Mouse (Mus musculus) G1E (cell line): Measurements from ENCODE around the gene Rcor1. TPM values are rescaled to one million over a fixed set of nuclear protein-coding genes. Genes with fewer than 3 reads are reported as not detected.

Experiments used
- ATAC-seq: 2 replicates; pipeline ENCODE4 v1.8.0; 2016; ENCODE audit warnings: mild to moderate bottlenecking; ENCODE audit not compliant: insufficient number of reproducible peaks, poor library complexity, low FRiP score, severe bottlenecking; ENCODE audit errors: extremely low read depth
- DNase-seq: peaks from one replicate; pipeline ENCODE4 v3.0.0; 2012; ENCODE audit warnings: low spot score
- H3K27me3 ChIP-seq: 2 replicates; pipeline ENCODE4 v1.6.1; 2012; ENCODE audit warnings: mild to moderate bottlenecking, low read length, inconsistent platforms; ENCODE audit not compliant: insufficient read depth
- H3K36me3 ChIP-seq: replicated peaks from 2 replicates; pipeline ENCODE3; 2012; ENCODE audit warnings: mild to moderate bottlenecking, inconsistent platforms
- H3K4me1 ChIP-seq: 2 replicates; pipeline ENCODE4 v1.6.1; 2012; ENCODE audit warnings: low read depth, low read length, inconsistent platforms, mixed read lengths; ENCODE audit not compliant: insufficient read depth
- H3K4me3 ChIP-seq: 2 replicates; pipeline ENCODE4 v1.5.1; 2012; ENCODE audit warnings: low read depth, mild to moderate bottlenecking, inconsistent platforms, low read length, moderate library complexity, mixed read lengths
- H3K9me3 ChIP-seq: replicated peaks from 2 replicates; pipeline ENCODE4 v1.6.1; 2012; ENCODE audit warnings: inconsistent platforms
- CTCF ChIP-seq: IDR thresholded peaks from 2 replicates; pipeline ENCODE4 v1.5.1; 2012; ENCODE audit warnings: low read depth, low read length, inconsistent platforms, mixed read lengths
- GATA1 ChIP-seq: IDR thresholded peaks from 2 replicates; pipeline ENCODE4 v1.6.1; 2012; ENCODE audit warnings: borderline replicate concordance, low read length, inconsistent platforms, mixed read lengths
- GATA2 ChIP-seq: IDR thresholded peaks from 2 replicates; pipeline ENCODE4 v1.6.1; 2012; ENCODE audit warnings: low read depth, low read length, inconsistent platforms, borderline replicate concordance
- POLR2AphosphoS5 ChIP-seq: IDR thresholded peaks from 2 replicates; pipeline ENCODE4 v1.6.1; 2012; ENCODE audit warnings: low read depth, low read length, inconsistent platforms; ENCODE audit not compliant: insufficient replicate concordance
- TAL1 ChIP-seq: conservative IDR thresholded peaks from 2 replicates; pipeline ENCODE4 v1.6.1; 2012; ENCODE audit warnings: low read depth, low read length, inconsistent platforms, mixed read lengths
- polyA plus RNA-seq: library from polyadenylated mRNA; stranded (reverse); fragments of >175 nt; gene quantifications from 2 replicates; pipeline ENCODE4 v1.2.3, GENCODE M21; 2012
- total RNA-seq, 2 experiments: library from RNA; stranded (forward) in 1 of 2; stranded (reverse) in 1 of 2; fragments of 200-1000 nt in 1 of 2; fragments of >200 nt in 1 of 2; fragmentation: Nextera tagmentation in 1 of 2; gene quantifications; 2 replicates each; pipeline ENCODE4 v1.2.3; 2014 to 2017

The Rcor1 gene
- total and polyA plus RNA-seq, 3 experiments = 84.4 to 304 (median 125) TPM

DNA sequence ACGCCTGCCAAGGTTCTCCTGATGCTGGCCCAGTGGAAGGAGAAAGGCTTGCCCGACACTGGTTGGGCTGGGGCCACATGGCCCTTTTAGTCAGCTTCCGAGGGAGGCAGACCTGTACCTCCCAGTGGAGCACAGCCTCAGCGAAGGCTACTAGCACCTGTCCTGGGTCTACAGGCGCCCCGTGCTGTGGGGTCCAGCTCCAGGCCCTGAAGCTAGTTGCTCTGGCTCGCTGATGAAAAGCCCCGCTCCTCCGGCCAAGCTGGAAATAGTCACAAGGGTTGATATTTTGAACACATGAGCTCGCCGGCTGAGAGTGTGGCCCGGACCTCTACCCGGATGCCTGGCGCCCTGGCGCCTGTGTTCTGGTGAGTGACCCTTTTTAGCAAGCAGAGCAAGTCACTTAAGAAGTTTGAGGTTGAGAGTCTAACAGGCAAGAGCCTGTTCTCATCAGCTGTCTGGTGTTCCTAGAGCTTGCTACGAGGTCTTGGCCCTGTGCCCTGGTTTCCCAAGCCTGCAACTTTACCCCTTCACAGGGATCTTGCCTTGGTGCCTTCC is 104.4 kb downstream of the Rcor1 start:
- TF ChIP-seq GATA2 = no peak
- no peak for TF ChIP-seq POLR2AphosphoS5
- TF ChIP-seq GATA1 = no peak
- TF ChIP-seq CTCF = no peak
- TF ChIP-seq TAL1 = no peak
- H3K9me3 ChIP-seq = peaks cover 7% of the 10 kb centered on the region
- H3K36me3 ChIP-seq = no peaks in the 10 kb centered on the region
- DNase-seq (no peak), ATAC-seq (no peak)
- peaks cover 34% of the 10 kb centered on the region for H3K27me3 ChIP-seq
- H3K4me1 ChIP-seq = no peaks in the 10 kb centered on the region
- H3K4me3 ChIP-seq = no peak overlapping the region

GRCm38 (mm10) chr12:111144598-111144997 is 105.4 kb downstream of the Rcor1 start:
- DNase-seq (no peak), ATAC-seq (no peak)
- Histone ChIP-seq H3K4me3 (no peak overlapping the region), H3K36me3 (no peaks in the 10 kb centered on the region), H3K27me3 (peaks cover 42% of the 10 kb centered on the region), H3K9me3 (peaks cover 3% of the 10 kb centered on the region; the same call in 1 of the 2 replicates), H3K4me1 (peaks cover 3% of the 10 kb centered on the region)
- no peak for TF ChIP-seq GATA1
- TF ChIP-seq GATA2 = no peak
- TF ChIP-seq CTCF = no peak
- no peak for TF ChIP-seq POLR2AphosphoS5

- ATAC-seq = no peak
Observed at GRCm38 (mm10) chr12:111145269-111145668, 106.1 kb downstream of the Rcor1 start.

GRCm38 (mm10) chr12:111149495-111150235 is 110.5 kb downstream of the Rcor1 start:
- no peak for TF ChIP-seq TAL1
- no peak for TF ChIP-seq GATA2
- no peak for TF ChIP-seq GATA1
- TF ChIP-seq CTCF = no peak
- TF ChIP-seq POLR2AphosphoS5 = no peak
- no peak for DNase-seq
- Histone ChIP-seq H3K9me3 (no peaks in the 10 kb centered on the region), H3K27me3 (peaks cover 49% of the 10 kb centered on the region), H3K4me3 (no peak overlapping the region), H3K36me3 (no peaks in the 10 kb centered on the region), H3K4me1 (peaks cover 5% of the 10 kb centered on the region)
- no peak for ATAC-seq

More at GRCm38 (mm10) chr12:111145269-111145668, 106.1 kb downstream of the Rcor1 start:
- peaks cover 5% of the 10 kb centered on the region for H3K4me1 ChIP-seq
- peaks cover 3% of the 10 kb centered on the region; the same call in 1 of the 2 replicates for H3K9me3 ChIP-seq
- no peak for DNase-seq
- no peak overlapping the region for H3K4me3 ChIP-seq
- peaks cover 41% of the 10 kb centered on the region for H3K27me3 ChIP-seq
- TF ChIP-seq TAL1 (no peak), GATA1 (no peak), GATA2 (no peak), POLR2AphosphoS5 (no peak), CTCF (no peak)
- no peaks in the 10 kb centered on the region for H3K36me3 ChIP-seq

DNA sequence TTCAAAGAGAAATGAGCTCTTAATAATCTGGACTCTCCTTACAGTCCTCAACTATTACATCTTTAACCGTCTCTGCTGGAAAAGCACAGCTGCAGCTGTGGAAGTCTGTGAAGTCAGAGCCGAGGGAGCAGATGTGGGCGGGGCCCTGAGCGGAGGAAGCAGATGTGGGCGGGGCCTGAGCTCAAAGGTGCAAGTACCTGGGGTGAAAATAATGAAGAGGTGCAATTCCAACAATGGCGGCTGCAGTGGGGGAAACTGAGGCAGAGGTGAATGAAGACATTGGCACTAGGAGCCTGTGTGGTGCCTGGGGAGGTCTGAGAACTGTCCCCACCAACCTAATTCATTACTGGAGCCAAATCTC is 111.1 kb downstream of the Rcor1 start:
- Histone ChIP-seq H3K4me3 (no peak overlapping the region), H3K9me3 (no peaks in the 10 kb centered on the region), H3K4me1 (peaks cover 5% of the 10 kb centered on the region), H3K36me3 (no peaks in the 10 kb centered on the region), H3K27me3 (peaks cover 52% of the 10 kb centered on the region)
- ATAC-seq = no peak
- TF ChIP-seq POLR2AphosphoS5 (no peak), CTCF (no peak), TAL1 (no peak), GATA2 (no peak), GATA1 (no peak)
- DNase-seq = no peak

- Histone ChIP-seq H3K4me3 (no peak overlapping the region), H3K36me3 (no peaks in the 10 kb centered on the region), H3K27me3 (peaks cover 53% of the 10 kb centered on the region), H3K4me1 (peaks cover 5% of the 10 kb centered on the region), H3K9me3 (no peaks in the 10 kb centered on the region)
- DNase-seq (no peak), ATAC-seq (no peak; the same call in 1 of the 2 replicates)
- TF ChIP-seq CTCF (no peak), GATA2 (no peak), POLR2AphosphoS5 (no peak), GATA1 (no peak), TAL1 (no peak)
Observed at GRCm38 (mm10) chr12:111151422-111152156, 112.4 kb downstream of the Rcor1 start.
